Mouse (Mus musculus) stomach, postnatal 0 days (tissue): Measurements from ENCODE around the gene Fndc1.

Source experiments
- CTCF ChIP-seq: IDR thresholded peaks from 2 replicates; pipeline ENCODE4 v1.5.1; 2016; ENCODE audit warnings: antibody characterized with exemption, low read depth, mild to moderate bottlenecking, moderate library complexity
- EP300 ChIP-seq: optimal IDR thresholded peaks from 2 replicates; pipeline ENCODE3; 2016; ENCODE audit warnings: antibody characterized with exemption

DNA sequence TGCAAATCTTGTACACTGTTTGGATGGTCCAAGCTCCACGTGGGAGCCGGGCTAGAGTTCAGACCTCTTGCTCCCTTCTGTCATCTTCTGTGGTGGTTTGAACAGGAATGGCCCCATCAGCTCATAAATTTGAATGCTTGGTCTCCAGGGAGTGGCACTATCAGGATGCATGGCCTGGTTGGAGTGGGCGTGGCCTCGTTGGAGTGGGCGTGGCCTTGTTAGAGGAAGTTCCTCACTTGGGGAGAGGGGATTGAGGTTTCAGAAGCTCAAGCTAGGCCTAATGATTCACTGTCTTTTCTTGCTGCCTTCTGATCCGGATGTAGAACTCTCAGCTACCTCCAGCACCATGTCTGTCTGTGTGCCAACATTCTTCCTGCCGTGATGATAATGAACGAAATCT lies 28.7 kb upstream of the Fndc1 start:
- TF ChIP-seq CTCF = no peak
- no peak for TF ChIP-seq EP300
